Mouse (Mus musculus) embryonic fibroblast, embryonic 13.5 days (primary cell): ENCODE results near the gene Nexn.

Experiments used
- CTCF ChIP-seq: IDR thresholded peaks from 2 replicates; pipeline ENCODE4 v1.5.1; 2011; ENCODE audit warnings: mild to moderate bottlenecking, control low read depth, low read length, moderate library complexity, borderline replicate concordance; ENCODE audit not compliant: insufficient read depth
- POLR2A ChIP-seq: IDR thresholded peaks from 2 replicates; pipeline ENCODE4 v1.6.1; 2011; ENCODE audit warnings: low read depth, mild to moderate bottlenecking, control low read depth, low read length, moderate library complexity

DNA sequence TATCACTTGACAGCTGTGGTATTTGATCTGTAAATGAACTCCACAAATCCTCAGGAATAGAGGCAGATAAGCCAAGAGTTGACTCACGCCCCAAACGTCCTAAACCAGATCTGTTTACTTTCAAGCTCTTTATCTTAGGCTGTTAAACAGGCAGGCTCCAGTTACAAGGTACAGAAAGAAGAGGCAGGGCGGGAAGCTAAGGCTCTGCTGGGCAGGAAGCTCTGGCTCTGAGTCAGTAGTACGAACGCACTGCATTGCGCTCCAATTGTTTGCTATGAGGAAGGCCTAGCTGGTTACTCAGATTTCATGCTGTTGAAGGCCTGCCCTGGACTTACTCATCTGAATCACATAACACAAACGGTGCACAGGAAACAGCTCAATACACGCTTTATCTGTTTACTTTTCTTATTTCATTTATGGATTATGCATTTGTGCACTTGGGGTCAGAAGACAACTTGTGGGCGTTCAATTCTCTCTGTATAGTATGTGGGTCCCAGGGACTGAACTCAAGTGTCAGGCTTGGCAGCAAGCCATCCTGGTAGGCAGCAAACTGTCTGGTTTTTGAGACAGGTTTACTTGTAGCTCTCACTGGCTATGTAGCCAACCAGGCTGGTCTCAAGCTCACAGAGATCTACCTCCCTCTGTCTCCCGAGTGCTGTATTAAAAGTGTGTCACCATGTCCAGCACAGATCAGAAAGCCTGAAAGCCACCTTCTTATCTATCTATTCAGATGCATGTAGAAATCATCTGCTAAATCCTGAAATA is 42.5 kb upstream of the Nexn start:
- TF ChIP-seq POLR2A (no peak), CTCF (no peak)
